Mouse (Mus musculus) intestine, embryonic 14.5 days (tissue): ENCODE measurements around the gene Vmn1r202. TPM values are rescaled to one million over a fixed set of nuclear protein-coding genes. Genes with fewer than 3 reads are reported as not detected.
"Not testable (repeated sequence)": the region's sequence is repeated elsewhere in the genome, so short reads cannot be mapped to it uniquely, and the experiment has no call there.

Experiments used
- ATAC-seq: fragments of 200-750 bp; cut with Nextera tagmentation; replicated peaks from 2 replicates; pipeline ENCODE4 v1.8.0; 2017; ENCODE audit warnings: low read depth, moderate number of reproducible peaks, moderate TSS enrichment, moderate library complexity; ENCODE audit not compliant: low FRiP score, low TSS enrichment
- DNase-seq: peaks from one replicate; pipeline ENCODE4 v3.0.0-alpha.2; 2018; ENCODE audit warnings: low spot score
- H3K27ac ChIP-seq: fragments of 300-500 bp; sonication (generic); 2 replicates; pipeline ENCODE4 v1.5.1; 2014; ENCODE audit warnings: low read depth, mild to moderate bottlenecking, control low read depth
- H3K27me3 ChIP-seq: fragments of 300-500 bp; sonication (generic); replicated peaks from 2 replicates; pipeline ENCODE4 v1.6.1; 2014; ENCODE audit warnings: low read length, control low read depth; ENCODE audit not compliant: control insufficient read depth, insufficient read depth
- H3K36me3 ChIP-seq: fragments of 300-500 bp; sonication (generic); 2 replicates; pipeline ENCODE4 v1.6.1; 2014; ENCODE audit warnings: low read length, control low read depth; ENCODE audit not compliant: control insufficient read depth, insufficient read depth
- H3K4me1 ChIP-seq: fragments of 300-500 bp; sonication (generic); replicated peaks from 2 replicates; pipeline ENCODE4 v1.6.1; 2014; ENCODE audit warnings: low read length, control low read depth, mixed read lengths; ENCODE audit not compliant: control insufficient read depth, insufficient read depth
- H3K4me2 ChIP-seq: fragments of 300-500 bp; sonication (generic); 2 replicates; pipeline ENCODE4 v1.6.1; 2014; ENCODE audit warnings: low read length
- H3K4me3 ChIP-seq: fragments of 300-500 bp; sonication (generic); 2 replicates; pipeline ENCODE4 v1.5.1; 2014; ENCODE audit warnings: low read depth, low read length, control low read depth, mixed read lengths
- H3K9ac ChIP-seq: fragments of 300-500 bp; sonication (generic); 2 replicates; pipeline ENCODE4 v1.6.1; 2014; ENCODE audit warnings: mild to moderate bottlenecking, low read length
- H3K9me3 ChIP-seq: fragments of 300-500 bp; sonication (generic); 2 replicates; pipeline ENCODE4 v1.6.1; 2016; ENCODE audit warnings: low read length, control low read depth; ENCODE audit not compliant: control insufficient read depth
- WGBS: fragments of 180-500 bp; shearing (Covaris S2); extraction: QIAGEN DNeasy Blood & Tissue Kit; methylation state at CpG from one replicate; pipeline ENCODE4 v1.1.7; 2014; 5-methylcytosine and 5-hydroxymethylcytosine counted together
- polyA plus RNA-seq: library from polyadenylated mRNA; unstranded; fragments of >200 nt; fragmentation: Nextera tagmentation; extraction: Ambion mirVana; gene quantifications from 2 replicates; pipeline ENCODE4 v1.2.1, GENCODE M21; 2014

The Vmn1r202 gene
- polyA plus RNA-seq = not detected in 2 replicates

DNA sequence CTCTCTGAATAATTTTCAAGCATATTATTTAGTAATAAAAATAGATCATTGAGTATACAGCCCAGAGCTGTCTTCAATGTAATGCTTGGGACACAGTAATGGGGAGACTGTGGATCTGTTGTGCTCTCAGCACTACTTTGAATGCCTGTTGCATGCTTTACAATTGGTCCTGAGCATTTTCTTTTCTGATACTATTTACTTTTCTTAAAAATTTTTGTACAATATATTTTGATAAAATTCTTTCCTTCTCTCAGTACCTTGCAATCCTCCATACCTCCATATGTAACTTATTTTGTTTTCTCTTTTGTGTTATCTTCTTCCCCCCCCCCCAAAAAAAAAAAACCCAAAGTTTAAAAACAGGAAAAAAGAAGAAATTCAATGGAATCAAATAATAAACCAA is at the start of gene Vmn1r202:
TSS of gene Vmn1r202 (minus strand) at position 101 of the 400 bp plus-strand sequence.
- no peaks in the 10 kb centered on the region for H3K9me3 ChIP-seq
- no peak within 1 kb of the TSS for H3K27ac ChIP-seq
- H3K4me3 ChIP-seq = no peak within 1 kb of the TSS
- DNase-seq (no peak), ATAC-seq (no peak)
- no peaks in the 10 kb centered on the region for H3K36me3 ChIP-seq
- no peak within 1 kb of the TSS for H3K9ac ChIP-seq
- H3K4me1 ChIP-seq = no peaks in the 10 kb centered on the region
- no peaks in the 10 kb centered on the region for H3K27me3 ChIP-seq
- H3K4me2 ChIP-seq = no peak within 1 kb of the TSS

DNA sequence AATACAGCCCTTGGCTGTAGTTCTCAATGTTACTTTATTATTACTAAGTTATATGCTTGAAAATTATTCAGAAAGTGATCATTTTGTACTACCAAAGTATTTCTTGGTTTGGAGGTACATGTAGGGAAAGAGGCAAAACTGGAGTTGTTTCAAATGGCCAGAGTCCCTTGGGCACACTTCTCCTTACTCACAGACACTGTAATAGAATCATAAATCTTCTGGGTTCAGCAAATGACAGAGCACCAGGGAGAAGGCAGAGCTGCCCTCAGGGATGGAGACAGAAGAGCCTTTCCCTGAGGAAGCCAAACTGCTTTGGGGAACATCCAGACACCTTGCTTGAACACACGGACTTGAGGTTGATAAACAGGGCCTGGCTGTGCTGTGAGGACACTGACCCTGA is 47.7 kb upstream of the Vmn1r202 start, which contains the start of gene Vmn1r204:
TSS of gene Vmn1r204 (plus strand) at position 301 of the 400 bp plus-strand sequence.
- DNase-seq, H3K9ac ChIP-seq, H3K4me3 ChIP-seq, H3K4me1 ChIP-seq, H3K4me2 ChIP-seq, H3K9me3 ChIP-seq, H3K27me3 ChIP-seq, H3K27ac ChIP-seq, H3K36me3 ChIP-seq, ATAC-seq: not testable (repeated sequence)
- 55% methylated on average over 1 of the region's 1 CpGs for WGBS

DNA sequence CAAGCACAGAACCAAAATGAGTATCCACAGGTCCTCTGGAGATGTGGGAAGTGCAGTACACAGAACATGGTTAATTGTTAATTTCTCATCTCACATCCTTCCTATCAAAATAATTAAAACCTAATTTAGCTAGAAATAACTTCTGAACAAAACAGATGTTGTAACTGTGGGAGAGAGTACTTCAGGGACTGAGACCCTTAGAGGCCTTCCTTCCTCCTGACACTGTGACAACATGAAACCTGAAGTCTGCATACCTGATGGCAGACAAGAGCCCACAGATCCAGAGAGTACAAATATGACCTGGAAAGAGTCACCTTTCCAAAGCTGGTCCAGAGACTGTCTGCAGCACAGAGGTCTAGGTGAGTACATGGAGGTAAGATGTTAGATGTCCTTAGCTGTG is 12.6 kb upstream of the Vmn1r202 start, which contains the start of gene Vmn1r203:
TSS of gene Vmn1r203 (plus strand) at position 301 of the 400 bp plus-strand sequence.
- Histone ChIP-seq H3K36me3 (no peaks in the 10 kb centered on the region), H3K9ac (no peak within 1 kb of the TSS), H3K4me1 (no peaks in the 10 kb centered on the region), H3K4me3 (no peak within 1 kb of the TSS), H3K27me3 (no peaks in the 10 kb centered on the region), H3K4me2 (no peak within 1 kb of the TSS), H3K9me3 (no peaks in the 10 kb centered on the region), H3K27ac (no peak within 1 kb of the TSS)
- no peak for DNase-seq
- ATAC-seq = no peak

DNA sequence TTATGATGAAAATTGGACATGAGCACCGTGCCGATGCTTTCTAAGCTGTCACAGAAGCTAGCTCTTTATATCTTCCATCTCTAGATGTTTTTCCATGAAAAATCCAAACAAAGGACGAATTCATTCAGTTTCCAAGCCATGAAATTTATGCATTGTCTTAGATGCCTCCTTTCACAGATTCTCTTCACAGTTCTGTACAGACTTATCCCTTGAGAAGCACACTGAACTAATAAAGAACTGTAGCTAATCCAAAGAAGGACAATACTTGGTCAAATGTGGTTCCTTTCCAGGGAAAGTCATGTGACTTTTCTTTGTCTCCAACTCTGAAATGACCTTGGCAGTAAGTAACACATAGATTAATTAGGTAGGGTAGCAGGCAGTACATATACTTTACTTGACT is 2.8 kb downstream of the Vmn1r202 start:
- Histone ChIP-seq H3K4me2 (no peak overlapping the region), H3K27me3 (no peaks in the 10 kb centered on the region), H3K9ac (no peak overlapping the region), H3K4me1 (no peaks in the 10 kb centered on the region), H3K4me3 (no peak overlapping the region), H3K36me3 (no peaks in the 10 kb centered on the region), H3K27ac (no peak overlapping the region), H3K9me3 (no peaks in the 10 kb centered on the region)
- WGBS = 69% methylated on average over 3 of the region's 3 CpGs
- ATAC-seq = no peak
- DNase-seq = no peak

DNA sequence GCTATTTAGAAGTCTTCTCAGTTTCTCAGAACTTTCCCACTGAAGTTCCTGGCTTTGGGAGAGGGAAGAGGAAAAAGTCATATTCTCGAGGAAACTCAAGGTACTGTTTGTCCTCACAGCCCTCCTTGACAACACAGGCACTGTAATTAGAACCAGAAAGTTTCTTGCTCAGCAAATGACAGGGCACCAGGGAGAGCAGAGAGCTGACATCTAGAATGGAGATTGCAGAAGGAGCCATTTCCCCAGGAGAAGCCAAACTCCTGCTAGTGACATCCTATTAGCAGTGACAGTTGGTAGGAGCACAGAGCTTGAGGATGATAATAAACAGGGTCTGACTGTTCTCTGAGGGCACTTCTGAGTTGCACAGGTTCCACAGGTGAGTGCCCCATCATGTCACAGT is 33.6 kb downstream of the Vmn1r202 start, which contains the start of gene Vmn1r201:
TSS of gene Vmn1r201 (plus strand) at position 301 of the 400 bp plus-strand sequence.
- no peak within 1 kb of the TSS for H3K4me2 ChIP-seq
- H3K27ac ChIP-seq = no peak within 1 kb of the TSS
- H3K9me3 ChIP-seq = no peaks in the 10 kb centered on the region
- ATAC-seq (no peak), DNase-seq (no peak)
- H3K36me3 ChIP-seq = no peaks in the 10 kb centered on the region
- H3K9ac ChIP-seq = no peak within 1 kb of the TSS
- WGBS = 59% methylated on average over 1 of the region's 1 CpGs
- H3K4me3 ChIP-seq = no peak within 1 kb of the TSS
- no peaks in the 10 kb centered on the region for H3K4me1 ChIP-seq
- H3K27me3 ChIP-seq = no peaks in the 10 kb centered on the region

DNA sequence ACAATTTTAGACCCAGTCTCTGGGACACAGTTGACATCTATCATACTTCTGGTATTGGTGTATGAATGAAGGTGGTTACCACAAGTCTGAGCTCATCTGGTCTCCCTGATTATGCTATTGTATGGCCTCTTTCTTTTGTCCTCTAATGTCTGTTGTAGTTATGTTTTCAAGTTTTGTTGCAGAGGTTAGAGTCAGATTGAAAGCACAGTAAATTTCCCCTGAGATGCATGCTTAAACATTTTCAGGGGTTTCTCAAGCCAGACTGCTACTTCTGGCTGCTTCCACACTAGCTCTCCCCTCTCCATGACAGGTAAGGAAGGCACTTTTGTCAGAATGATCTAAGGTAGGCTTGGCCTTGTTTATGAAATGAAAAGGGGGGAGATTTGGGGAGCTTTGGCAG is 50.0 kb downstream of the Vmn1r202 start:
- DNase-seq (no peak), ATAC-seq (no peak)
- Histone ChIP-seq H3K27me3 (no peaks in the 10 kb centered on the region), H3K4me3 (no peak overlapping the region), H3K4me2 (no peak overlapping the region), H3K4me1 (no peaks in the 10 kb centered on the region), H3K36me3 (no peaks in the 10 kb centered on the region), H3K27ac (no peak overlapping the region), H3K9me3 (no peaks in the 10 kb centered on the region), H3K9ac (no peak overlapping the region)

Other genes with a start within 250 kb of the Vmn1r202 start
- not detected in 2 replicates for gene Vmn1r195, start 234.9 kb downstream of the Vmn1r202 start, polyA plus RNA-seq
- not detected in 2 replicates for gene Vmn1r196, start 215.5 kb downstream of the Vmn1r202 start, polyA plus RNA-seq
- gene Vmn1r197, start 180.8 kb downstream of the Vmn1r202 start, polyA plus RNA-seq = not detected in 2 replicates
- not detected in 2 replicates for gene Vmn1r198, start 155.0 kb downstream of the Vmn1r202 start, polyA plus RNA-seq
- not detected in 2 replicates for gene Vmn1r199, start 125.6 kb downstream of the Vmn1r202 start, polyA plus RNA-seq
- gene Vmn1r200, start 115.0 kb downstream of the Vmn1r202 start, polyA plus RNA-seq = not detected in 2 replicates
- gene Vmn1r201, start 33.5 kb downstream of the Vmn1r202 start, polyA plus RNA-seq = not detected in 2 replicates
- not detected in 2 replicates for gene Vmn1r203, start 12.7 kb upstream of the Vmn1r202 start, polyA plus RNA-seq
- not detected in 2 replicates for gene Vmn1r204, start 47.8 kb upstream of the Vmn1r202 start, polyA plus RNA-seq
- not detected in 2 replicates for gene Vmn1r205, start 87.6 kb upstream of the Vmn1r202 start, polyA plus RNA-seq
- not detected in 2 replicates for gene Vmn1r206, start 118.9 kb upstream of the Vmn1r202 start, polyA plus RNA-seq
- not detected in 2 replicates for gene Vmn1r207-ps, start 224.2 kb upstream of the Vmn1r202 start, polyA plus RNA-seq